In the genomic region with DNA sequence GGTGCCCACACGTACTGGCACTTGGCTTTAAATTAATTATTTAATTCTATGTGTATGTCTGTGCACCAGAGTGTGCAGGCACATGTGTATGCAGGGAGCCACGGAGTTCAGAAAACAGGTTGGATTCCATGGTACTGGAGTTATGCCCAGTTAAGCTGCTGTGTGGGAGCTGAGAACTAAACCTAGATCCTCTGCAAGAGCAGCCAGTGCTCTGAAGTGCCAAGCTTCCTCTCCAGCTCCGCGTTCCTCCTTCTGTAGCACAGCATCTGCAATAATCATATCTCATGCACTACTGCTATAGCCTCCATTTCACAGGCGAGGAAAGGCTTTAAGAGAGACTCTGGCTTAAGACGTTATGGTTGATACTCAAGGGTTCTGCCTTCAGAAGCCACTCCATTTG, we compare ENCODE assay signal across 27 mouse cellular contexts. TPM values are rescaled to one million over a fixed set of nuclear protein-coding genes. Genes with fewer than 3 reads are reported as not detected.
DNase-seq lines count a peak whose midpoint lies in the region; ATAC-seq lines count a peak whose summit lies in the region.
"Had no signal": no experiment of that assay in that cellular context is flagged by ENCODE, and none has a peak within 500 bp of the region (broad histone marks: within the 10 kb centered on the region; RNA-seq: fewer than 3 reads in every experiment).

No protein-coding gene starts in this region.

- ATAC-seq in frontal cortex, adult (ENCODE audit: low TSS enrichment): peak; percentile 59
- ATAC-seq: activated CD4-positive, CD25-positive, alpha-beta regulatory T cell, adult 4 months; CD4-positive, CD25-positive, alpha-beta regulatory T cell, adult 4 months; Patski had no signal

- DNase-seq in frontal cortex, postnatal 36 days (ENCODE audit: low spot score in 2 of 2): no peak
- peak; percentile 14 for DNase-seq in heart, adult 11 months
- no peak for DNase-seq in heart, adult 8-10 months (ENCODE audit: low spot score)
- peak; percentile 56 for DNase-seq in brain, adult 2 months (ENCODE audit: low read depth, low spot score)
- no peak for DNase-seq in Muller cell, postnatal 12 days (ENCODE audit: inconsistent ontology term)
- DNase-seq: adrenal gland, adult 2 months; adrenal gland, adult 8-10 months; adrenal gland, postnatal 10 days; adrenal gland, postnatal 14 days; adrenal gland, postnatal 25 days; adrenal gland, postnatal 36 days; B cell, adult 2 months; cerebellum, adult 11 months; cerebellum, adult 11-12 months; cerebellum, adult 18-20 months; cerebellum, adult 2 months; cerebellum, adult 8-10 months had no signal

RNA-seq across cellular contexts. Expression of a gene that starts 22.3 kb away (rescaled TPM):
- not detected for total RNA-seq in heart, adult 8-10 months (2022)
- total RNA-seq: adrenal gland, adult 18-20 months; adrenal gland, adult 2 months; adrenal gland, adult 8-10 months; adrenal gland, postnatal 10 days; adrenal gland, postnatal 14 days; adrenal gland, postnatal 25 days; adrenal gland, postnatal 36 days; adrenal gland, postnatal 4 days; CH12.LX; ES-E14; G1E; MEL had no signal

Comparison
In these comparisons a context has a peak if more than half of its experiments do, and no peak if none do; other contexts are left out.
1. DNase-seq: peak in heart, adult 11 months (single experiment) and brain, adult 2 months (single experiment); none in frontal cortex, postnatal 36 days (0 of 2), heart, adult 8-10 months (single experiment) and Muller cell, postnatal 12 days (single experiment).